Mouse (Mus musculus) forebrain, postnatal 0 days (tissue): ENCODE results near the gene Cog5. TPM values are rescaled to one million over a fixed set of nuclear protein-coding genes. Genes with fewer than 3 reads are reported as not detected.

Experiments
- ATAC-seq: fragments of 200-750 bp; cut with Nextera tagmentation; 2 replicates; pipeline ENCODE4 v1.8.0; 2017; ENCODE audit warnings: mild to moderate bottlenecking, moderate library complexity
- DNase-seq: peaks from one replicate; pipeline ENCODE4 v3.0.0-alpha.2; 2015
- H3K27ac ChIP-seq: fragments of 300-500 bp; sonication (generic); 2 replicates; pipeline ENCODE4 v1.5.1; 2014; ENCODE audit warnings: low read depth, mild to moderate bottlenecking, antibody characterized with exemption, low read length, moderate library complexity, mixed read lengths
- H3K27me3 ChIP-seq: fragments of 300-500 bp; sonication (generic); 2 replicates; pipeline ENCODE4 v1.6.1; 2014; ENCODE audit warnings: mild to moderate bottlenecking, low read length, mixed read lengths; ENCODE audit not compliant: insufficient read depth
- H3K36me3 ChIP-seq: fragments of 300-500 bp; sonication (generic); 2 replicates; pipeline ENCODE4 v1.6.1; 2014; ENCODE audit warnings: mild to moderate bottlenecking, moderate library complexity; ENCODE audit not compliant: insufficient read depth
- H3K4me1 ChIP-seq: fragments of 300-500 bp; sonication (generic); 2 replicates; pipeline ENCODE4 v1.6.1; 2014; ENCODE audit warnings: antibody characterized with exemption; ENCODE audit not compliant: insufficient read depth
- H3K4me2 ChIP-seq: fragments of 300-500 bp; sonication (generic); 2 replicates; pipeline ENCODE4 v1.6.1; 2014; ENCODE audit warnings: low read depth, mild to moderate bottlenecking, moderate library complexity
- H3K4me3 ChIP-seq: fragments of 300-500 bp; sonication (generic); 2 replicates; pipeline ENCODE4 v1.5.1; 2014; ENCODE audit warnings: low read depth, low read length, mixed read lengths
- H3K9ac ChIP-seq: fragments of 300-500 bp; sonication (generic); 2 replicates; pipeline ENCODE4 v1.6.1; 2014; ENCODE audit warnings: mild to moderate bottlenecking
- H3K9me3 ChIP-seq: fragments of 300-500 bp; sonication (generic); 2 replicates; pipeline ENCODE4 v1.6.1; 2016; ENCODE audit warnings: low read length
- CTCF ChIP-seq: sonication (generic); IDR thresholded peaks from 2 replicates; pipeline ENCODE4 v1.5.1; 2016; ENCODE audit warnings: antibody characterized with exemption, control low read depth, low read depth
- WGBS: fragments of 180-500 bp; shearing (Covaris S2); extraction: QIAGEN DNeasy Blood & Tissue Kit; methylation state at CpG from one replicate; pipeline ENCODE4 v1.1.7; 2014; 5-methylcytosine and 5-hydroxymethylcytosine counted together
- polyA plus RNA-seq: library from polyadenylated mRNA; unstranded; fragments of >200 nt; fragmentation: Nextera tagmentation; extraction: Ambion mirVana; gene quantifications from 2 replicates; pipeline ENCODE4 v1.2.1, GENCODE M21; 2015
- total RNA-seq: library from RNA; depleted of rRNA; stranded (reverse); fragments of >200 nt; gene quantifications from 2 replicates; pipeline ENCODE4 v1.2.3, GENCODE M21; 2014

The Cog5 gene
- total and polyA plus RNA-seq, 2 experiments from 2014 or later = 17.3 to 47.7 TPM

GRCm38 (mm10) chr12:31819096-31819495 is 164.4 kb downstream of the Cog5 start:
- Histone ChIP-seq H3K4me1 (no peaks in the 10 kb centered on the region), H3K4me2 (no peak overlapping the region), H3K27ac (no peak overlapping the region), H3K36me3 (no peaks in the 10 kb centered on the region), H3K4me3 (no peak overlapping the region), H3K9ac (no peak overlapping the region), H3K9me3 (no peaks in the 10 kb centered on the region), H3K27me3 (no peaks in the 10 kb centered on the region)
- DNase-seq (no peak), ATAC-seq (no peak)
- no peak for TF ChIP-seq CTCF

DNA sequence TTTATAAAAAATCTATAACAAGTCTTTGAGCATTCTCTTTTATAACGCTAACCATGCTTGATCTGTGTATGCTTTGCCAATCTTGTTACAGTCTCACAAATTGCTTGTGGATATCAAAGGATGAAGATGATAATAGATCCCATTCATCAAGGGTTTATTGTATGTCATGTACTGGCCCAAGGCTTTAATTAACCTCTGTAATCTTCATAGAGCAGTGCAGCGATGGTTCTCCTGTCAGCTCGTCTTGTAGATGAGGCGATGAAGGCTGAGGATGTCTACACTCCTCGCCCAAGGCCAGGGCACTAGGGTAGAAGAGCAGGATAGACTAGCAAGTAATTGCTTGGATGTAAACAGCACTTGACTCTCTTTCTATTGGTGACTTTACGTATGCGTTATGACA is 164.9 kb downstream of the Cog5 start:
- ATAC-seq = no peak
- Histone ChIP-seq H3K4me2 (no peak overlapping the region), H3K4me3 (no peak overlapping the region), H3K4me1 (no peaks in the 10 kb centered on the region), H3K27ac (no peak overlapping the region), H3K9ac (no peak overlapping the region), H3K9me3 (no peaks in the 10 kb centered on the region), H3K36me3 (no peaks in the 10 kb centered on the region), H3K27me3 (no peaks in the 10 kb centered on the region)
- DNase-seq = no peak
- 79% methylated on average over 7 of the region's 7 CpGs for WGBS
- TF ChIP-seq CTCF = no peak

GRCm38 (mm10) chr12:31823671-31824070 is 169.0 kb downstream of the Cog5 start:
- H3K4me1 ChIP-seq = no peaks in the 10 kb centered on the region
- no peak for TF ChIP-seq CTCF
- ATAC-seq = no peak

GRCm38 (mm10) chr12:31824831-31825230 is 170.2 kb downstream of the Cog5 start:
- 52% methylated on average over 5 of the region's 5 CpGs for WGBS

More at GRCm38 (mm10) chr12:31823671-31824070, 169.0 kb downstream of the Cog5 start:
- H3K36me3 ChIP-seq = no peaks in the 10 kb centered on the region
- no peak overlapping the region for H3K27ac ChIP-seq
- 79% methylated on average over 3 of the region's 3 CpGs for WGBS
- no peak overlapping the region for H3K9ac ChIP-seq
- no peak for DNase-seq
- no peak overlapping the region for H3K4me3 ChIP-seq
- H3K4me2 ChIP-seq = no peak overlapping the region
- H3K27me3 ChIP-seq = no peaks in the 10 kb centered on the region
- no peaks in the 10 kb centered on the region for H3K9me3 ChIP-seq

DNA sequence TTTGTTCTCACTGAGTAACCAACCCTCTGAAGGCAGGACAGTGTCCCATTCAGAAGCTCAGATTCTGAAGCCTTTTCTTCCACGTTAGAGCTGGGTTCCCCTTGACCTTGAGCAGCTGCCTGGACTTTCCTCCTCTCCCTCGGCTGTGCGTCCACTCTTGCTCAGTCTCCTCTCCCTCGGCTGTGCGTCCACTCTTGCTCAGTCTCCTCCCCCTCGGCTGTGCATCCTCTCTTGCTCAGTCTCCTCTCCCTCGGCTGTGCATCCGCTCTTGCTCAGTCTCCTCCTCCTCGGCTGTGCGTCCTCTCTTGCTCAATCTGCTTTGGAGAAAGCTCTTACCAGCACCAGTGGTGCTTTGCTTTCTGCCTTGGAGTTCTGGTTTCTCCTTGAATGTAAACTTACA is 171.2 kb downstream of the Cog5 start:
- no peak overlapping the region for H3K4me2 ChIP-seq
- H3K4me3 ChIP-seq = no peak overlapping the region
- no peaks in the 10 kb centered on the region for H3K27me3 ChIP-seq
- WGBS = 59% methylated on average over 10 of the region's 10 CpGs
- ATAC-seq (no peak), DNase-seq (no peak)
- H3K4me1 ChIP-seq = no peaks in the 10 kb centered on the region
- no peaks in the 10 kb centered on the region for H3K36me3 ChIP-seq
- H3K9ac ChIP-seq = no peak overlapping the region
- no peak overlapping the region for H3K27ac ChIP-seq
- TF ChIP-seq CTCF = no peak
- H3K9me3 ChIP-seq = no peaks in the 10 kb centered on the region

More at GRCm38 (mm10) chr12:31824831-31825230, 170.2 kb downstream of the Cog5 start:
- TF ChIP-seq CTCF = no peak
- no peaks in the 10 kb centered on the region for H3K27me3 ChIP-seq
- no peaks in the 10 kb centered on the region for H3K4me1 ChIP-seq
- no peak overlapping the region for H3K4me3 ChIP-seq
- no peaks in the 10 kb centered on the region for H3K36me3 ChIP-seq
- H3K9ac ChIP-seq = no peak overlapping the region
- H3K9me3 ChIP-seq = no peaks in the 10 kb centered on the region
- DNase-seq (no peak), ATAC-seq (no peak)
- H3K27ac ChIP-seq = no peak overlapping the region
- no peak overlapping the region for H3K4me2 ChIP-seq

- no peak for TF ChIP-seq CTCF
- H3K27me3 ChIP-seq = no peaks in the 10 kb centered on the region
- H3K27ac ChIP-seq = no peak overlapping the region
- no peak overlapping the region for H3K4me3 ChIP-seq
- H3K4me1 ChIP-seq = no peaks in the 10 kb centered on the region
- no peaks in the 10 kb centered on the region for H3K36me3 ChIP-seq
- no peak overlapping the region for H3K9ac ChIP-seq
- peak; percentile 64 for DNase-seq
- H3K9me3 ChIP-seq = no peaks in the 10 kb centered on the region
- WGBS = 58% methylated on average over 2 of the region's 2 CpGs
- no peak overlapping the region for H3K4me2 ChIP-seq
- ATAC-seq = peak; percentile 92
Observed at GRCm38 (mm10) chr12:31826476-31826875, 171.8 kb downstream of the Cog5 start.

- H3K4me2 ChIP-seq = no peak overlapping the region
- H3K4me3 ChIP-seq = no peak overlapping the region
- DNase-seq (no peak), ATAC-seq (no peak)
- no peaks in the 10 kb centered on the region for H3K36me3 ChIP-seq
- 80% methylated on average over 5 of the region's 5 CpGs for WGBS
- H3K27me3 ChIP-seq = no peaks in the 10 kb centered on the region
- no peaks in the 10 kb centered on the region for H3K9me3 ChIP-seq
- no peak overlapping the region for H3K9ac ChIP-seq
- H3K27ac ChIP-seq = no peak overlapping the region
- H3K4me1 ChIP-seq = no peaks in the 10 kb centered on the region
- TF ChIP-seq CTCF = no peak
Observed at GRCm38 (mm10) chr12:31835480-31835879, 180.8 kb downstream of the Cog5 start.

GRCm38 (mm10) chr12:31836211-31836610 is 181.5 kb downstream of the Cog5 start:
- DNase-seq = no peak
- no peaks in the 10 kb centered on the region for H3K27me3 ChIP-seq
- no peak for ATAC-seq
- TF ChIP-seq CTCF = no peak
- no peaks in the 10 kb centered on the region for H3K36me3 ChIP-seq
- no peak overlapping the region for H3K27ac ChIP-seq
- 2% methylated on average over 1 of the region's 1 CpGs for WGBS
- no peaks in the 10 kb centered on the region for H3K9me3 ChIP-seq
- no peaks in the 10 kb centered on the region for H3K4me1 ChIP-seq
- H3K4me2 ChIP-seq = no peak overlapping the region
- no peak overlapping the region for H3K4me3 ChIP-seq
- H3K9ac ChIP-seq = no peak overlapping the region
